Mouse (Mus musculus) kidney, postnatal 0 days (tissue): ENCODE measurements at regions not wholly inside any gene's neighbourhood (a gene's known extent, or its start where the extent isn't known, plus 50 kb on each side); places are given as distances from the start of the nearest gene placed in this dataset.

Experiments used
- ATAC-seq: fragments of 200-750 bp; cut with Nextera tagmentation; replicated peaks from 2 replicates; pipeline ENCODE4 v1.8.0; 2017; ENCODE audit warnings: low read depth, moderate number of reproducible peaks, moderate TSS enrichment, moderate library complexity; ENCODE audit not compliant: low FRiP score
- DNase-seq: peaks from one replicate; pipeline ENCODE4 v3.0.0-alpha.2; 2016; ENCODE audit warnings: low spot score
- H3K27ac ChIP-seq: fragments of 300-500 bp; sonication (generic); 2 replicates; pipeline ENCODE4 v1.5.1; 2014; ENCODE audit warnings: mild to moderate bottlenecking
- H3K27me3 ChIP-seq: fragments of 300-500 bp; sonication (generic); 2 replicates; pipeline ENCODE4 v1.6.1; 2014; ENCODE audit warnings: low read length, mixed read lengths; ENCODE audit not compliant: insufficient read depth
- H3K36me3 ChIP-seq: fragments of 300-500 bp; sonication (generic); 2 replicates; pipeline ENCODE4 v1.6.1; 2014; ENCODE audit warnings: low read length, mixed read lengths; ENCODE audit not compliant: insufficient read depth
- H3K4me1 ChIP-seq: fragments of 300-500 bp; sonication (generic); replicated peaks from 2 replicates; pipeline ENCODE4 v1.6.1; 2014; ENCODE audit warnings: antibody characterized with exemption, low read length, mixed read lengths; ENCODE audit not compliant: insufficient read depth
- H3K4me2 ChIP-seq: fragments of 300-500 bp; sonication (generic); 2 replicates; pipeline ENCODE4 v1.6.1; 2014; ENCODE audit warnings: mild to moderate bottlenecking, low read length, moderate library complexity, mixed read lengths
- H3K4me3 ChIP-seq: fragments of 300-500 bp; sonication (generic); replicated peaks from 2 replicates; pipeline ENCODE4 v1.5.1; 2014; ENCODE audit warnings: low read depth, low read length
- H3K9ac ChIP-seq: fragments of 300-500 bp; sonication (generic); 2 replicates; pipeline ENCODE4 v1.6.1; 2014; ENCODE audit warnings: low read depth, low read length
- H3K9me3 ChIP-seq: fragments of 300-500 bp; sonication (generic); replicated peaks from 2 replicates; pipeline ENCODE4 v1.6.1; 2016; ENCODE audit warnings: low read length, inconsistent platforms, mixed read lengths
- CTCF ChIP-seq: IDR thresholded peaks from 2 replicates; pipeline ENCODE4 v1.5.1; 2016; ENCODE audit warnings: antibody characterized with exemption, low read depth, mild to moderate bottlenecking, moderate library complexity
- WGBS: fragments of 180-500 bp; shearing (Covaris S2); extraction: QIAGEN DNeasy Blood & Tissue Kit; methylation state at CpG from one replicate; pipeline ENCODE4 v1.1.7; 2014; 5-methylcytosine and 5-hydroxymethylcytosine counted together

GRCm38 (mm10) chrX:70089154-70089801, 144.2 kb downstream of the 1700020N15Rik start:
- peak; percentile 1 for DNase-seq

GRCm38 (mm10) chrX:70094259-70094658, 149.2 kb downstream of the 1700020N15Rik start:
- Histone ChIP-seq H3K9me3 (no peaks in the 10 kb centered on the region), H3K4me2 (no peak overlapping the region), H3K4me1 (no peaks in the 10 kb centered on the region), H3K27me3 (no peaks in the 10 kb centered on the region), H3K27ac (no peak overlapping the region), H3K4me3 (no peak overlapping the region), H3K36me3 (no peaks in the 10 kb centered on the region), H3K9ac (no peak overlapping the region)
- DNase-seq: no peak
- 31% methylated on average over 4 of the region's 4 CpGs for WGBS
- ATAC-seq: no peak
- no peak for TF ChIP-seq CTCF

More at GRCm38 (mm10) chrX:70089154-70089801, 144.2 kb downstream of the 1700020N15Rik start:
- ATAC-seq: no peak
- Histone ChIP-seq H3K4me2 (no peak overlapping the region), H3K36me3 (no peaks in the 10 kb centered on the region), H3K9me3 (no peaks in the 10 kb centered on the region), H3K27ac (no peak overlapping the region), H3K9ac (no peak overlapping the region), H3K4me3 (no peak overlapping the region), H3K27me3 (no peaks in the 10 kb centered on the region), H3K4me1 (no peaks in the 10 kb centered on the region)
- no peak for TF ChIP-seq CTCF
- WGBS: 35% methylated on average over 4 of the region's 4 CpGs

GRCm38 (mm10) chrX:70099561-70099960, 154.5 kb downstream of the 1700020N15Rik start:
- Histone ChIP-seq H3K4me1 (no peaks in the 10 kb centered on the region), H3K4me2 (no peak overlapping the region), H3K27ac (no peak overlapping the region), H3K9me3 (no peaks in the 10 kb centered on the region), H3K4me3 (no peak overlapping the region), H3K9ac (no peak overlapping the region), H3K36me3 (no peaks in the 10 kb centered on the region), H3K27me3 (no peaks in the 10 kb centered on the region)
- no peak for TF ChIP-seq CTCF
- no peak for ATAC-seq
- DNase-seq: no peak
- WGBS: 60% methylated on average over 2 of the region's 2 CpGs
